Comparison of ENCODE assay signal across 8 mouse cellular contexts in the genomic region with DNA sequence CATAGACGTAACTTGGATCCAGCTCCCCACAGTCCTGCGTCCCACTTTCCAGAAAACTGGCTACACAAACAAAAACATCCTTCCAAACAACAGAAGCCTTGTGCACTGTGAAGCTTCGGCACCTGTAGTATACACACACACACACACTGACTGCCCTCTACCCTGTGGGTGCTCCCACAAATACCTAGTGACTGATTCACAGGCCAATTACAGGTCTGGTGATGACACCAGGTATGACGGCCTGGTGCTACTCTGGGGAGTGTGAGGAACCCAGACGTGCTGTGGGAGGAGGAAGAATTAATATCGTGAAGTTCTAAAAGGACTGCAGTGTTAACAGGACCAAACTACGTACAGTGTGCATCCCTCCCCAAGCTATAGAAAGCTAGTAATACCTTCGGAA. TPM values are rescaled to one million over a fixed set of nuclear protein-coding genes. Genes with fewer than 3 reads are reported as not detected.
DNase-seq lines count a peak whose midpoint lies in the region; ATAC-seq and TF ChIP-seq lines count a peak whose summit lies in the region.

No protein-coding gene starts in this region.

- H3ac ChIP-seq in myocyte (ENCODE audit: control insufficient read depth, insufficient read length), result no peak overlapping the region

- H3K36me3 ChIP-seq in kidney, postnatal 0 days (ENCODE audit: insufficient read depth, low read length), result 0 out of 2 replicates have a peak, but pooled peaks cover 3% of the 10 kb centered on the region
- H3K36me3 ChIP-seq in forebrain, embryonic 11.5 days (ENCODE audit: control insufficient read depth, insufficient read depth, low read length), result no peaks in the 10 kb centered on the region
- no peaks in the 10 kb centered on the region; the same call in 1 of the 2 replicates for H3K36me3 ChIP-seq in intestine, postnatal 0 days (ENCODE audit: control insufficient read depth, insufficient read depth)
- H3K36me3 ChIP-seq in myocyte (ENCODE audit: control insufficient read depth, insufficient read depth), result no peaks in the 10 kb centered on the region

- 36% methylated on average over 8 of the region's 8 CpGs for WGBS in kidney, postnatal 0 days
- WGBS in forebrain, embryonic 11.5 days, result 39% methylated on average over 8 of the region's 8 CpGs
- WGBS in intestine, postnatal 0 days, result 53% methylated on average over 8 of the region's 8 CpGs

- H3K79me2 ChIP-seq in myocyte (ENCODE audit: control insufficient read depth, insufficient read depth), result no peaks in the 10 kb centered on the region

- peak overlapping the region; percentile 97 for H3K4me2 ChIP-seq in kidney, postnatal 0 days (ENCODE audit: low read length)
- H3K4me2 ChIP-seq in forebrain, embryonic 11.5 days (ENCODE audit: low read depth, low read length, severe bottlenecking), result peak overlapping the region; percentile 65
- peak overlapping the region; percentile 76 for H3K4me2 ChIP-seq in intestine, postnatal 0 days (replicated peaks; ENCODE audit: low read depth)
- peak overlapping the region; percentile 94 for H3K4me2 ChIP-seq in myocyte (ENCODE audit: low read depth)

- H3K9me3 ChIP-seq in kidney, postnatal 0 days (replicated peaks; ENCODE audit: low read length), result no peaks in the 10 kb centered on the region
- H3K9me3 ChIP-seq in forebrain, embryonic 11.5 days (ENCODE audit: control insufficient read depth, low read length), result no peaks in the 10 kb centered on the region
- H3K9me3 ChIP-seq in intestine, postnatal 0 days (ENCODE audit: control insufficient read depth), result no peaks in the 10 kb centered on the region

- DNase-seq in kidney, postnatal 0 days (ENCODE audit: low spot score), result no peak
- DNase-seq in kidney, postnatal 25 days, result no peak
- no peak for DNase-seq in forebrain, embryonic 11.5 days (ENCODE audit: low spot score)
- no peak for DNase-seq in urinary bladder, postnatal 4 days (ENCODE audit: low spot score in 2 of 2)
- no peak for DNase-seq in cerebellum, postnatal 36 days
- no peak for DNase-seq in gastrocnemius, postnatal 25 days

- no peak for ATAC-seq in kidney, postnatal 0 days (replicated peaks; ENCODE audit: low FRiP score, low read depth)
- no peak for ATAC-seq in forebrain, embryonic 11.5 days (replicated peaks; ENCODE audit: low FRiP score)
- ATAC-seq in intestine, postnatal 0 days, result no peak

- no peaks in the 10 kb centered on the region for H3K27me3 ChIP-seq in kidney, postnatal 0 days (ENCODE audit: insufficient read depth, low read length)
- no peaks in the 10 kb centered on the region for H3K27me3 ChIP-seq in forebrain, embryonic 11.5 days (ENCODE audit: control insufficient read depth, insufficient read depth, low read length)
- no peaks in the 10 kb centered on the region for H3K27me3 ChIP-seq in intestine, postnatal 0 days (replicated peaks; ENCODE audit: control insufficient read depth, insufficient read depth, low read length)
- no peaks in the 10 kb centered on the region for H3K27me3 ChIP-seq in myocyte (ENCODE audit: control insufficient read depth, insufficient read depth, insufficient read length)

- no peak for TF ChIP-seq POLR2A in myocyte (IDR thresholded peaks at IDR 0.05; ENCODE audit: insufficient read length, low read depth)

- H3K4me1 ChIP-seq in kidney, postnatal 0 days (replicated peaks; ENCODE audit: insufficient read depth, low read length), result peaks cover 6% of the 10 kb centered on the region; the same call in 1 of the 2 replicates
- peaks cover 14% of the 10 kb centered on the region; the same call in 1 of the 2 replicates for H3K4me1 ChIP-seq in forebrain, embryonic 11.5 days (replicated peaks; ENCODE audit: control insufficient read depth, insufficient read depth, low read length)
- no peaks in the 10 kb centered on the region for H3K4me1 ChIP-seq in intestine, postnatal 0 days (replicated peaks; ENCODE audit: control insufficient read depth, insufficient read depth, low read length)

- no peak overlapping the region for H3K27ac ChIP-seq in kidney, postnatal 0 days
- H3K27ac ChIP-seq in forebrain, embryonic 11.5 days (ENCODE audit: low read depth, low read length), result no peak overlapping the region
- no peak overlapping the region for H3K27ac ChIP-seq in intestine, postnatal 0 days (ENCODE audit: low read depth, low read length)

- no peak overlapping the region for H3K9ac ChIP-seq in kidney, postnatal 0 days (ENCODE audit: low read depth, low read length)
- peak overlapping the region; percentile 91 for H3K9ac ChIP-seq in forebrain, embryonic 11.5 days (ENCODE audit: low read length)
- H3K9ac ChIP-seq in intestine, postnatal 0 days (ENCODE audit: low read depth, low read length), result no peak overlapping the region

- TF ChIP-seq CTCF in kidney, postnatal 0 days (IDR thresholded peaks at IDR 0.05; ENCODE audit: low read depth), result no peak
- TF ChIP-seq CTCF in intestine, postnatal 0 days (IDR thresholded peaks at IDR 0.05; ENCODE audit: low read depth), result no peak

- H3K4me3 ChIP-seq in kidney, postnatal 0 days (replicated peaks; ENCODE audit: low read depth, low read length), result peak overlapping the region; percentile 85
- H3K4me3 ChIP-seq in forebrain, embryonic 11.5 days (ENCODE audit: low read depth, low read length), result peak overlapping the region; percentile 93
- no peak overlapping the region for H3K4me3 ChIP-seq in intestine, postnatal 0 days (ENCODE audit: low read depth, low read length)
- H3K4me3 ChIP-seq in myocyte, result peak overlapping the region; percentile 82

TF ChIP-seq in myocyte, 11 proteins besides CTCF, POLR2A, EP300 and RAD21:
- TF ChIP-seq TCF12 (IDR thresholded peaks at IDR 0.05; ENCODE audit: insufficient read depth, poor library complexity, severe bottlenecking) (no peak), MYOG (IDR thresholded peaks at IDR 0.05; ENCODE audit: control insufficient read depth in 1 of 3, insufficient read depth in 1 of 3, insufficient read length in 2 of 3, low read depth in 2 of 3) (no peak), CEBPB (IDR thresholded peaks at IDR 0.05; ENCODE audit: insufficient read depth, poor library complexity, severe bottlenecking) (no peak), SRF (IDR thresholded peaks at IDR 0.05; ENCODE audit: control insufficient read depth, insufficient read length, low read depth) (no peak), TCF3 (IDR thresholded peaks at IDR 0.05; ENCODE audit: insufficient read length, low read depth) (no peak), REST (IDR thresholded peaks at IDR 0.05; ENCODE audit: insufficient read depth, insufficient read length) (no peak), POLR2AphosphoS2 (IDR thresholded peaks at IDR 0.05; ENCODE audit: insufficient read length, low read depth) (no peak), MAX (IDR thresholded peaks at IDR 0.05; ENCODE audit: low read depth) (no peak), USF1 (IDR thresholded peaks at IDR 0.05; ENCODE audit: low read depth) (no peak), MYOD1 (IDR thresholded peaks at IDR 0.05; ENCODE audit: control insufficient read depth in 1 of 3, insufficient read length in 2 of 3, low read depth in 2 of 3) (no peak), E2F4 (IDR thresholded peaks at IDR 0.05; ENCODE audit: insufficient read depth) (no peak)

RNA-seq across cellular contexts. Expression of a gene that starts 1.8 kb away (rescaled TPM):
- 12.8 and 12.9 TPM in 2 replicates for polyA plus RNA-seq in kidney, postnatal 0 days (2015; fragmentation: Nextera tagmentation; extraction: Ambion mirVana)
- 23.0 and 23.2 TPM in 2 replicates for polyA plus RNA-seq in forebrain, embryonic 11.5 days (2014; fragmentation: Nextera tagmentation; extraction: Ambion mirVana)
- polyA plus RNA-seq in intestine, postnatal 0 days (2015; fragmentation: Nextera tagmentation; extraction: Ambion mirVana), result 6.5 and 6.6 TPM in 2 replicates
- polyA plus RNA-seq in myocyte (2012; fragmentation: generic; extraction: Trizol), result 0.65 TPM
- total RNA-seq in gastrocnemius, postnatal 25 days (2021), result 10 to 100 TPM; 20.8 to 30.2 TPM
